Mouse (Mus musculus): ENCODE data around the gene Cstf2t. TPM values are rescaled to one million over a fixed set of nuclear protein-coding genes. Genes with fewer than 3 reads are reported as not detected.

Cstf2t gene
- polyA plus RNA-seq, 1 experiment: 16.8 TPM

DNA sequence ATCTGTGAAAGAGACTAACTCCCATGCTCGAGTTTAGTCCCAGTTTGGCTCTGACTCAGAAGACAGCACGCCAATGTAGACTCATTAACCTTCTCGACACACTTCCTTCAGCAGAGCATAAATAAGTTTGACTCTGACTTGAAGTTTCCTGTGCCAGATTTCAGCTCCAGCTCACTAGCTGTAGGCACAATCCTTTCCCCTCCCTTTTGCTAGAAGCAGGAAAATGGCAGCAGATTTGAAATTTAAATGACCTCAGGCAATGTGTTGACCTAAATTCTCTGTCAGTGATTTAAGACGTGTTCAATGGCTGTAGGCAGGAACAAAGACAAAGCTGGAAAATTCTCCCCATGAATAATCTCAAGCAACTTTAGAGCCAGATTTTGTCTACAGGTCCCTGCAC lies 32.1 kb downstream of the Cstf2t start:
- H3K79me2 ChIP-seq (ENCODE audit: control insufficient read depth, insufficient read depth): no peaks in the 10 kb centered on the region
- no peaks in the 10 kb centered on the region for H3K79me3 ChIP-seq (ENCODE audit: low read depth)
- TF ChIP-seq FOSL1 (IDR thresholded peaks at IDR 0.05; ENCODE audit: insufficient read depth, low read length, poor library complexity, severe bottlenecking) (no peak), USF1 (IDR thresholded peaks at IDR 0.05; ENCODE audit: low read depth) (no peak), CEBPB (IDR thresholded peaks at IDR 0.05; ENCODE audit: low read depth) (no peak), MYOD1 (IDR thresholded peaks at IDR 0.05; ENCODE audit: control insufficient read depth, insufficient read length, low read depth) (no peak)
- no peak overlapping the region for H3K4me3 ChIP-seq (ENCODE audit: insufficient read depth, poor library complexity, severe bottlenecking)
- H3ac ChIP-seq (ENCODE audit: control insufficient read depth, insufficient read length, low read depth): no peak overlapping the region
- no peaks in the 10 kb centered on the region for H3K36me3 ChIP-seq (ENCODE audit: control insufficient read depth, insufficient read depth)
- no peaks in the 10 kb centered on the region for H3K27me3 ChIP-seq (ENCODE audit: control insufficient read depth, insufficient read depth, insufficient read length)

DNA sequence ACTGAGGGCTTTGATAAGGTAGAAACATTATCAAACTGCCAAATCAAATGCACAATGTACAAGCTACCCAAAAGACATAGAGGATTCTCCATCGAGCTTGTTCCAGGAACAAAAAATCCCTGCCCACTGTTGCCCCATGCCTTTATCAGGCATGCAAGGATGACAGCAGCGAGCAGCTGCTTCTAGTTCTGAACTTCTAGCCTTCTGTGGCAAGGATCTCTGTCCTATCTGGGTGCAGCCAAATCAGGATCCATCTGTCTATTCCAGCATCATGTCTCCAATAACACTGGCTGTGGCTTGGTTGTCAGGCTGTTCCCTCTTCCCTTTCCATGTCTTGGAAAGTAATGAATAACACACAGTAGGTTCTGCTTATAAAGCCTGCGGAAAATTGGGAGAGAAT lies 42.0 kb downstream of the Cstf2t start:
- Histone ChIP-seq H3K27me3 (ENCODE audit: control insufficient read depth, insufficient read depth, insufficient read length) (no peaks in the 10 kb centered on the region), H3ac (ENCODE audit: control insufficient read depth, insufficient read length, low read depth) (no peak overlapping the region), H3K79me2 (ENCODE audit: control insufficient read depth, insufficient read depth) (no peaks in the 10 kb centered on the region), H3K79me3 (ENCODE audit: low read depth) (no peaks in the 10 kb centered on the region), H3K4me3 (ENCODE audit: insufficient read depth, poor library complexity, severe bottlenecking) (no peak overlapping the region), H3K36me3 (ENCODE audit: control insufficient read depth, insufficient read depth) (no peaks in the 10 kb centered on the region)
- no peak for TF ChIP-seq MYOD1 (IDR thresholded peaks at IDR 0.05; ENCODE audit: control insufficient read depth, insufficient read length, low read depth)
- no peak for TF ChIP-seq CTCF (IDR thresholded peaks at IDR 0.05; ENCODE audit: control insufficient read depth, insufficient read depth, insufficient read length)
- TF ChIP-seq MYOG (IDR thresholded peaks at IDR 0.05; ENCODE audit: control insufficient read depth, extremely low read depth, insufficient read length): no peak

DNA sequence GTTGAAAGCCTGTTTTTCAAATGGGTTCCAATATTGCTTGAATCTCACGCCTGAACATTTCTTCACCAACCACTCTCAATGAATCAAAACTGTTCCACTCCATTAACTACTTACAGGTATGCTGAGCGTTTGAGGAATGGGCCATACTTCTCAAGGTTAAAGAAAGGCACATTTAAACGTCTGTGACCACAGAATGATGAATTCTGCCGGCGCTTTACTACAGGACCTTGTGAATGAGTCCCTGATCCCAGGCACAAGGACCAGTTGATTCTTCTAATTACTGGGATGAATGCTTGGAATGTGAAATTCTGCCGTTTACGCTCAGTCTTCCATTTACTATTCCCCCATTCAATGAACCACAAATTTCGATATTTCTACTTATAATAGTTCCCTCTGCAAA lies 50.0 kb downstream of the Cstf2t start:
- Histone ChIP-seq H3K79me3 (ENCODE audit: low read depth) (no peaks in the 10 kb centered on the region), H3K36me3 (ENCODE audit: control insufficient read depth, insufficient read depth) (no peaks in the 10 kb centered on the region), H3K4me3 (ENCODE audit: insufficient read depth, poor library complexity, severe bottlenecking) (no peak overlapping the region), H3K79me2 (ENCODE audit: control insufficient read depth, insufficient read depth) (no peaks in the 10 kb centered on the region), H3ac (ENCODE audit: control insufficient read depth, insufficient read length, low read depth) (no peak overlapping the region), H3K27me3 (ENCODE audit: control insufficient read depth, insufficient read depth, insufficient read length) (no peaks in the 10 kb centered on the region)
- TF ChIP-seq MYOG (IDR thresholded peaks at IDR 0.05; ENCODE audit: control insufficient read depth, extremely low read depth, insufficient read length) (no peak), CTCF (IDR thresholded peaks at IDR 0.05; ENCODE audit: control insufficient read depth, insufficient read depth, insufficient read length) (no peak), MAX (IDR thresholded peaks at IDR 0.05) (no peak), USF1 (IDR thresholded peaks at IDR 0.05; ENCODE audit: low read depth) (no peak), FOSL1 (IDR thresholded peaks at IDR 0.05; ENCODE audit: insufficient read depth, low read length, poor library complexity, severe bottlenecking) (no peak), CEBPB (IDR thresholded peaks at IDR 0.05; ENCODE audit: low read depth) (no peak), MYOD1 (IDR thresholded peaks at IDR 0.05; ENCODE audit: control insufficient read depth, insufficient read length, low read depth) (no peak)

DNA sequence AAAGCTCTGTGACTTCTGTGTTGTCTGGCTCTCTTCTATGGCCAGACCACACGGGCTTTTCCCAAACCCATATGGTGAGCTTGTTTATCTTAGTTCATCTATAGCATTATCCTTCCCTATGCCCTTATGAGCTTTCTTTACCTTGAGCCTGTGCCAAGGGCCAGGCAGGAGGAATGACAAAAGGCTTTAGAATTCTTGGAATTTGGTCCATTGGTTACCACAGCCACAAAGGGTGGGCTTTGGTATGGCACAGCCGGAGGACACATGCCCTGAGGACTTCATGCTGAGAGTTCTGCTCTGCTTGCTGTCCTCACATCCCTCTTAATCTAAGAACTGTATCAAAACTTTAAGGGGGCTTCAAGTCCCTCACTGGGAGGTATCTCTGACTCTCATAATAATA lies 53.7 kb downstream of the Cstf2t start:
- Histone ChIP-seq H3K27me3 (ENCODE audit: control insufficient read depth, insufficient read depth, insufficient read length) (no peaks in the 10 kb centered on the region), H3K4me3 (ENCODE audit: insufficient read depth, poor library complexity, severe bottlenecking) (no peak overlapping the region), H3K36me3 (ENCODE audit: control insufficient read depth, insufficient read depth) (no peaks in the 10 kb centered on the region), H3ac (ENCODE audit: control insufficient read depth, insufficient read length, low read depth) (no peak overlapping the region), H3K79me3 (ENCODE audit: low read depth) (no peaks in the 10 kb centered on the region), H3K79me2 (ENCODE audit: control insufficient read depth, insufficient read depth) (no peaks in the 10 kb centered on the region)
- no peak for TF ChIP-seq MYOG (IDR thresholded peaks at IDR 0.05; ENCODE audit: control insufficient read depth, extremely low read depth, insufficient read length)
- TF ChIP-seq CTCF (IDR thresholded peaks at IDR 0.05; ENCODE audit: control insufficient read depth, insufficient read depth, insufficient read length): no peak
- TF ChIP-seq MYOD1 (IDR thresholded peaks at IDR 0.05; ENCODE audit: control insufficient read depth, insufficient read length, low read depth): no peak
- TF ChIP-seq CEBPB (IDR thresholded peaks at IDR 0.05; ENCODE audit: low read depth): no peak
- TF ChIP-seq MAX (IDR thresholded peaks at IDR 0.05): no peak
- no peak for TF ChIP-seq FOSL1 (IDR thresholded peaks at IDR 0.05; ENCODE audit: insufficient read depth, low read length, poor library complexity, severe bottlenecking)

Data from C2C12 (cell line).